Mouse (Mus musculus): ENCODE measurements around the gene Spryd3. TPM values are rescaled to one million over a fixed set of nuclear protein-coding genes. Genes with fewer than 3 reads are reported as not detected.

Gene Spryd3
- total and polyA plus RNA-seq, 3 experiments: 13.4 to 23.1 (median 14.2) TPM

DNA sequence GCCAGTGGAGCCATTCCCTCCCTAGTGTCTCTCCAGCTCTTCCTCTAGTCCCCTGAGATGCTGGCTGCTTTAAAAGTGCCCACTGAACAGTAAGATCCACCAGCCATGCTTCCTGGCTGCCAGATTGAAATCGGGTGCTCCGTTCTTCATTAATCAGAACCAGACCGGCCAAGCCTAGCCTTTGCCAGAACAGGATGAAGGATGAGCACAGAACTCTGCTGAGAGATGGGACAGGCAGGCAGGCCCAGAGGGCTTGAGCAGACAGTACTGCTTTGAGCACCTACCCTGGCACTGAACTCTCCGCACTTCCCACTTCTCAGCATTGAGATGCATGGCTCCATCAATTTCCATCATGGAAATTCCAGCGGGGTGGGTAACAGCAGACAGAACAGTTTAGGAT lies 36.8 kb downstream of the Spryd3 start:
- intact Hi-C loops (cut with DNase I): no loop called here
- TF ChIP-seq CTCF (IDR thresholded peaks at IDR 0.05) (no peak), POLR2A (IDR thresholded peaks at IDR 0.05; ENCODE audit: insufficient read depth, low read depth, low read length) (no peak), EP300 (IDR thresholded peaks at IDR 0.05; ENCODE audit: insufficient read depth, low read depth, low read length) (no peak)
- H3K4me1 ChIP-seq (ENCODE audit: control insufficient read depth, insufficient read depth, low read length): peaks cover 26% of the 10 kb centered on the region
- WGBS: 45% methylated on average over 5 of the region's 5 CpGs
- no peaks in the 10 kb centered on the region for H3K79me2 ChIP-seq (replicated peaks; ENCODE audit: control insufficient read depth, insufficient read depth, low read length)
- H3K4me3 ChIP-seq: peak overlapping the region; percentile 85
- H3K36me3 ChIP-seq (ENCODE audit: control insufficient read depth, insufficient read depth, low read length): peaks cover 17% of the 10 kb centered on the region
- H3K27me3 ChIP-seq (ENCODE audit: control insufficient read depth, insufficient read depth, low read length): no peaks in the 10 kb centered on the region
- H3K27ac ChIP-seq: peak overlapping the region; percentile 99
- H3K9ac ChIP-seq (ENCODE audit: low read depth, low read length): peak overlapping the region; percentile 39; the same call in 1 of the 2 replicates
- DNase-seq: peak; percentile 26 to 40

GRCm38 (mm10) chr15:102097991-102098555 lies 38.0 kb downstream of the Spryd3 start:
- Histone ChIP-seq H3K9ac (ENCODE audit: low read depth, low read length) (peak overlapping the region; percentile 20), H3K27me3 (ENCODE audit: control insufficient read depth, insufficient read depth, low read length) (no peaks in the 10 kb centered on the region), H3K27ac (peak overlapping the region; percentile 69), H3K4me3 (peak overlapping the region; percentile 26; the same call in 1 of the 2 replicates), H3K79me2 (replicated peaks; ENCODE audit: control insufficient read depth, insufficient read depth, low read length) (no peaks in the 10 kb centered on the region), H3K4me1 (ENCODE audit: control insufficient read depth, insufficient read depth, low read length) (peaks cover 28% of the 10 kb centered on the region), H3K36me3 (ENCODE audit: control insufficient read depth, insufficient read depth, low read length) (peaks cover 27% of the 10 kb centered on the region)
- WGBS: 42% methylated on average over 5 of the region's 5 CpGs
- intact Hi-C loops (cut with DNase I): no loop called here
- TF ChIP-seq POLR2A (IDR thresholded peaks at IDR 0.05; ENCODE audit: insufficient read depth, low read depth, low read length): peak; percentile 66
- 0 out of 2 replicates have a peak, but pooled peaks have one; percentile 8 for TF ChIP-seq EP300 (IDR thresholded peaks at IDR 0.05; ENCODE audit: insufficient read depth, low read depth, low read length)
- TF ChIP-seq CTCF (IDR thresholded peaks at IDR 0.05): no peak
- peak; percentile 61 to 69 for DNase-seq

- H3K36me3 ChIP-seq (ENCODE audit: control insufficient read depth, insufficient read depth, low read length): peaks cover 27% of the 10 kb centered on the region
- no peak overlapping the region for H3K4me3 ChIP-seq
- H3K9ac ChIP-seq (ENCODE audit: low read depth, low read length): no peak overlapping the region
- H3K27me3 ChIP-seq (ENCODE audit: control insufficient read depth, insufficient read depth, low read length): no peaks in the 10 kb centered on the region
- TF ChIP-seq CTCF (IDR thresholded peaks at IDR 0.05) (no peak), POLR2A (IDR thresholded peaks at IDR 0.05; ENCODE audit: insufficient read depth, low read depth, low read length) (peak; percentile 52), EP300 (IDR thresholded peaks at IDR 0.05; ENCODE audit: insufficient read depth, low read depth, low read length) (0 out of 2 replicates have a peak, but pooled peaks have one; percentile 7)
- peak; percentile 69 to 75 for DNase-seq
- no peaks in the 10 kb centered on the region for H3K79me2 ChIP-seq (replicated peaks; ENCODE audit: control insufficient read depth, insufficient read depth, low read length)
- 41% methylated on average over 8 of the region's 8 CpGs for WGBS
- intact Hi-C loops (cut with DNase I): no loop called here
- H3K4me1 ChIP-seq (ENCODE audit: control insufficient read depth, insufficient read depth, low read length): peaks cover 28% of the 10 kb centered on the region
- H3K27ac ChIP-seq: peak overlapping the region; percentile 69
These were observed 38.7 kb downstream of the Spryd3 start for GRCm38 (mm10) chr15:102097147-102097915.

DNA sequence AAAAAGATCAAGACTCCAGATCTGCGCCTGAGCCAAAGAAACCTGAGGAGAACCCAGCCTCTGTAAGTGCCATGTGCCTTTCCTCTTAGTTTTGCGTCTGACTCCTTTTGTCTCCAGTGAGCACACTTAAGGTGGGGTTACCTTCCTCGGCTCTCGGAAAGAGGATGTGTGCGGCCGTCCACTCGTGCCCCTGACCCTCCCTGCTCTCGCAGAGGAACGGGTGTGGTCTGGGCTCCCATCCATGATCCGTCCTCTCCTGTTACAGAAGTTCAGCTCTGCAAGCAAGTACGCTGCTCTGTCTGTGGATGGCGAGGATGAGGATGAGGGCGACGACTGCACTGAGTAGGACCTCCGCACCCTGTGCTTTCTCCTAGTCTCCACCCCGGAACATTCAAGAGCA lies 41.0 kb downstream of the Spryd3 start:
- Histone ChIP-seq H3K9ac (ENCODE audit: low read depth, low read length) (no peak overlapping the region; the same call in 1 of the 2 replicates), H3K27me3 (ENCODE audit: control insufficient read depth, insufficient read depth, low read length) (no peaks in the 10 kb centered on the region), H3K36me3 (ENCODE audit: control insufficient read depth, insufficient read depth, low read length) (peaks cover 44% of the 10 kb centered on the region), H3K4me3 (no peak overlapping the region), H3K4me1 (ENCODE audit: control insufficient read depth, insufficient read depth, low read length) (peaks cover 29% of the 10 kb centered on the region), H3K79me2 (replicated peaks; ENCODE audit: control insufficient read depth, insufficient read depth, low read length) (peaks cover 1% of the 10 kb centered on the region; the same call in 1 of the 2 replicates), H3K27ac (peak overlapping the region; percentile 51)
- peak; percentile 44 to 45 for DNase-seq
- TF ChIP-seq POLR2A (IDR thresholded peaks at IDR 0.05; ENCODE audit: insufficient read depth, low read depth, low read length) (no peak), EP300 (IDR thresholded peaks at IDR 0.05; ENCODE audit: insufficient read depth, low read depth, low read length) (peak; percentile 67; the same call in 1 of the 2 replicates)
- intact Hi-C loops (cut with DNase I): loop anchor here (2.0 kb wide), 1 partner anchor 16 kb away; no protein-coding TSS in a partner anchor
- WGBS: 45% methylated on average over 16 of the region's 16 CpGs

GRCm38 (mm10) chr15:102094157-102094556 lies 41.9 kb downstream of the Spryd3 start:
- H3K27me3 ChIP-seq (ENCODE audit: control insufficient read depth, insufficient read depth, low read length): no peaks in the 10 kb centered on the region
- intact Hi-C loops (cut with DNase I): loop anchor here (2.0 kb wide), 1 partner anchor 15 kb away; no protein-coding TSS in a partner anchor
- H3K27ac ChIP-seq: peak overlapping the region; percentile 51
- H3K36me3 ChIP-seq (ENCODE audit: control insufficient read depth, insufficient read depth, low read length): peaks cover 48% of the 10 kb centered on the region
- H3K4me1 ChIP-seq (ENCODE audit: control insufficient read depth, insufficient read depth, low read length): peaks cover 27% of the 10 kb centered on the region
- DNase-seq: no peak
- peaks cover 1% of the 10 kb centered on the region; the same call in 1 of the 2 replicates for H3K79me2 ChIP-seq (replicated peaks; ENCODE audit: control insufficient read depth, insufficient read depth, low read length)
- TF ChIP-seq POLR2A (IDR thresholded peaks at IDR 0.05; ENCODE audit: insufficient read depth, low read depth, low read length): no peak
- no peak for TF ChIP-seq EP300 (IDR thresholded peaks at IDR 0.05; ENCODE audit: insufficient read depth, low read depth, low read length)
- TF ChIP-seq CTCF (IDR thresholded peaks at IDR 0.05): peak; percentile 61
- 30% methylated on average over 2 of the region's 2 CpGs for WGBS
- H3K9ac ChIP-seq (ENCODE audit: low read depth, low read length): no peak overlapping the region; the same call in 1 of the 2 replicates
- no peak overlapping the region for H3K4me3 ChIP-seq
